In the genomic region with DNA sequence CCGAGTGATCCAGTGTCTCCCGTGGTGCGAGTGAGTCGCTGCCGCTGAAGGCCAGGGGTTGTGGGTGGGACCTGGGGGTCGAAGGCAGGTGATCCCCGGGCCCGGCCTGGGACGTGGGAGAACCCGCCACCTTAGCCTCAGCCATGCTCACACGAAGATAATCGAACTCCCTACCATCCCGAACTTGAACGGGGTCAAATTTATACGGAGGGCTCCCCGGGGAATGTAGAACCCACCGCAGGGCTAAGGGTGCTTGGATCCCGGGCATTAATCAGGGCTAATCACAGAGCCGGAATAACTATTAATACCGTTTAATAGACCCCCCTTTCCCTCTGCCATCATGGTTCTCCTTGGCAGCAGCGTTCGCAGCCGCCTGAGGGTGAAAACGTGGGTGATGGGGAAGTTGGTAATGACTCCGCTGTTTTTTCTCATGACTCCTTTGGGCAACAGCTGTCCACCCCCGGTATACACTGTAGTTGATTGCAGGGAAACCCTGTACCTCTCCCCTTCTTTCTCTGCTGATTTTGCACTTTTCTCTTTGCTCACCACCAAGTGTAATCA, we compare ENCODE assay signal across 7 mouse cellular contexts. TPM values are rescaled to one million over a fixed set of nuclear protein-coding genes. Genes with fewer than 3 reads are reported as not detected.
DNase-seq lines count a peak whose midpoint lies in the region; ATAC-seq and TF ChIP-seq lines count a peak whose summit lies in the region.

No protein-coding gene starts in this region.

- in situ Hi-C loops in CH12.LX (cut with MboI; ENCODE audit: low pct_ligation_motif_present, low pct_unique_long_range_greater_than_20kb, low sequenced_read_pairs), result no loop called here

- no peaks in the 10 kb centered on the region for H3K27me3 ChIP-seq in CH12.LX (replicated peaks)
- H3K27me3 ChIP-seq in embryonic facial prominence, embryonic 11.5 days (ENCODE audit: control insufficient read depth, insufficient read depth, low read length), result no peaks in the 10 kb centered on the region
- no peaks in the 10 kb centered on the region for H3K27me3 ChIP-seq in spleen, adult 2 months (ENCODE audit: control insufficient read depth, insufficient read depth, low read length)

- ATAC-seq in embryonic facial prominence, embryonic 11.5 days (replicated peaks; ENCODE audit: insufficient number of reproducible peaks, low FRiP score, low TSS enrichment, low read depth), result no peak
- ATAC-seq in megakaryocyte progenitor cell, adult 5-6 weeks (replicated peaks; ENCODE audit: poor library complexity), result peak; percentile 37

- H3K9me3 ChIP-seq in CH12.LX (replicated peaks; ENCODE audit: low read length), result no peaks in the 10 kb centered on the region
- H3K9me3 ChIP-seq in embryonic facial prominence, embryonic 11.5 days (replicated peaks; ENCODE audit: control insufficient read depth, low read length), result no peaks in the 10 kb centered on the region

- peak overlapping the region; percentile 97 for H3K9ac ChIP-seq in CH12.LX (ENCODE audit: insufficient read depth, low read depth)
- H3K9ac ChIP-seq in embryonic facial prominence, embryonic 11.5 days (replicated peaks; ENCODE audit: low read length), result peak overlapping the region; percentile 98

- H3K4me1 ChIP-seq in CH12.LX (ENCODE audit: control insufficient read depth in 1 of 2, insufficient read depth in 2 of 2), result peaks cover 5 to 24% of the 10 kb centered on the region in 2 experiments; a peak in 3 of 4 replicates
- no peaks in the 10 kb centered on the region for H3K4me1 ChIP-seq in embryonic facial prominence, embryonic 11.5 days (ENCODE audit: control insufficient read depth, insufficient read depth, low read length)
- H3K4me1 ChIP-seq in spleen, adult 2 months (ENCODE audit: control insufficient read depth, insufficient read depth, insufficient read length), result no peaks in the 10 kb centered on the region; the same call in 1 of the 2 replicates

- WGBS in embryonic facial prominence, embryonic 11.5 days, result under 1% methylated on average over 26 of the region's 26 CpGs
- WGBS in spleen, adult 2 months, result under 1% methylated on average over 26 of the region's 26 CpGs

- TF ChIP-seq POLR2A in CH12.LX (IDR thresholded peaks at IDR 0.05; ENCODE audit: low read depth, low read length), result no peak; the same call in none of the 2 replicates
- TF ChIP-seq POLR2A in spleen, adult 2 months (IDR thresholded peaks at IDR 0.05; ENCODE audit: low read depth, low read length), result no peak

- TF ChIP-seq EP300 in CH12.LX (IDR thresholded peaks at IDR 0.05; ENCODE audit: low read length), result no peak

- H3K79me2 ChIP-seq in CH12.LX (replicated peaks; ENCODE audit: control insufficient read depth, extremely low read depth, insufficient read depth, poor library complexity, severe bottlenecking), result peaks cover 43% of the 10 kb centered on the region

- H3K4me3 ChIP-seq in CH12.LX (replicated peaks in 1 of 3; ENCODE audit: low read depth in 2 of 3, low read length in 2 of 3, poor library complexity in 1 of 3), result peak overlapping the region; percentile 87 to 97 (median 91)
- peak overlapping the region; percentile 100 for H3K4me3 ChIP-seq in embryonic facial prominence, embryonic 11.5 days (ENCODE audit: low read depth, low read length)
- H3K4me3 ChIP-seq in spleen, adult 2 months (ENCODE audit: extremely low read depth, insufficient read depth, insufficient read length), result peak overlapping the region; percentile 82

- 0 out of 2 replicates have a peak overlapping the region, but pooled peaks have one; percentile 33 for H3K27ac ChIP-seq in CH12.LX (ENCODE audit: insufficient read depth, low read depth)
- H3K27ac ChIP-seq in embryonic facial prominence, embryonic 11.5 days (replicated peaks; ENCODE audit: low read depth, low read length), result no peak overlapping the region
- peak overlapping the region; percentile 24 for H3K27ac ChIP-seq in spleen, adult 2 months (ENCODE audit: insufficient read depth, low read length)

- dilution Hi-C loops in CH12.LX (cut with MboI; ENCODE audit: extremely low pct_ligation_motif_present, extremely low pct_unique_long_range_greater_than_20kb, low sequenced_read_pairs), result no loop called here

- TF ChIP-seq RAD21 in CH12.LX (IDR thresholded peaks at IDR 0.05; ENCODE audit: low read depth, low read length), result no peak

- intact Hi-C loops in heart, postnatal 10 days (cut with DNase I), result no loop called here
- intact Hi-C loops in left cerebral cortex, postnatal 14 days (cut with DNase I), result no loop called here

- H3K4me2 ChIP-seq in CH12.LX (ENCODE audit: insufficient read depth, low read depth, poor library complexity, severe bottlenecking), result peak overlapping the region; percentile 99
- H3K4me2 ChIP-seq in embryonic facial prominence, embryonic 11.5 days (ENCODE audit: low read depth, low read length), result peak overlapping the region; percentile 54

- DNase-seq in CH12.LX (ENCODE audit: extremely low read depth), result peak; percentile 66
- peak; percentile 47 for DNase-seq in adipocyte (ENCODE audit: low spot score)
- peak; percentile 43 for DNase-seq in embryonic facial prominence, embryonic 11.5 days (ENCODE audit: low spot score)
- peak; percentile 49 to 61 for DNase-seq in heart, postnatal 10 days
- DNase-seq in left cerebral cortex, postnatal 14 days (ENCODE audit: low spot score in 2 of 2), result peak; percentile 30 to 40
- DNase-seq in spleen, adult 2 months (ENCODE audit: low read depth in 1 of 2, low spot score in 2 of 2), result peak in 1 of 2 experiments; percentile 32

- H3K36me3 ChIP-seq in CH12.LX (replicated peaks in 1 of 2; ENCODE audit: control insufficient read depth in 1 of 2, insufficient read depth in 1 of 2, low read length in 1 of 2), result peaks cover 15 to 24% of the 10 kb centered on the region in 2 experiments
- H3K36me3 ChIP-seq in embryonic facial prominence, embryonic 11.5 days (replicated peaks; ENCODE audit: control insufficient read depth, insufficient read depth, low read depth, low read length), result no peaks in the 10 kb centered on the region; the same call in 1 of the 2 replicates
- peaks cover 10% of the 10 kb centered on the region for H3K36me3 ChIP-seq in spleen, adult 2 months (ENCODE audit: control insufficient read depth, insufficient read depth, low read length)

- no peak for TF ChIP-seq CTCF in CH12.LX (conservative IDR thresholded peaks at IDR 0.05 in 1 of 2, IDR thresholded peaks at IDR 0.05 in 1 of 2; ENCODE audit: low read depth in 2 of 2, low read length in 2 of 2)
- no peak for TF ChIP-seq CTCF in spleen, adult 2 months (IDR thresholded peaks at IDR 0.05; ENCODE audit: extremely low read depth, insufficient read depth, insufficient read length, insufficient replicate concordance)

TF ChIP-seq in CH12.LX, 34 proteins besides CTCF, POLR2A, EP300 and RAD21 (continues in another document):
- peak; percentile 47 for TF ChIP-seq ETS1 (conservative IDR thresholded peaks at IDR 0.05; ENCODE audit: low read depth, low read length)

RNA-seq across cellular contexts. Expression of a gene that starts 0.8 kb away (rescaled TPM):
- total RNA-seq in CH12.LX (2012; rRNA removed) (21.8 and 28.3 TPM in 2 replicates), CH12.LX (2014; rRNA removed) (37.0 and 39.0 TPM in 2 replicates)
- 47.5 and 47.7 TPM in 2 replicates for polyA plus RNA-seq in CH12.LX (2012; ENCODE audit: insufficient read length, low read depth)
- 21.0 and 21.2 TPM in 2 replicates for polyA plus RNA-seq in embryonic facial prominence, embryonic 11.5 days (2014; fragmentation: Nextera tagmentation; extraction: Ambion mirVana)
- total RNA-seq in heart, postnatal 10 days (2021), result 100 to 1,000 TPM; 178 to 179 TPM
- 100 to 1,000 TPM; 172 to 188 TPM for total RNA-seq in left cerebral cortex, postnatal 14 days (2021)
- 142 and 148 TPM in 2 replicates for total RNA-seq in megakaryocyte progenitor cell, adult 5-6 weeks (2015)
- 59.3 and 60.2 TPM in 2 replicates for total RNA-seq in megakaryocyte progenitor cell, adult 5-6 weeks (2017)
- 21.0 and 22.6 TPM in 2 replicates for polyA plus RNA-seq in spleen, adult 2 months (2012; rRNA removed)

RNA-seq across cellular contexts. Expression of a gene that starts 29.1 kb away (rescaled TPM):
- total RNA-seq in CH12.LX (2012; rRNA removed), result 46.0 and 50.5 TPM in 2 replicates
- 36.0 and 37.1 TPM in 2 replicates for total RNA-seq in CH12.LX (2014; rRNA removed)
- polyA plus RNA-seq in CH12.LX (2012; ENCODE audit: insufficient read length, low read depth), result 45.5 and 46.7 TPM in 2 replicates
- 71.0 and 72.3 TPM in 2 replicates for polyA plus RNA-seq in embryonic facial prominence, embryonic 11.5 days (2014; fragmentation: Nextera tagmentation; extraction: Ambion mirVana)
- 100 to 1,000 TPM; 282 to 297 TPM for total RNA-seq in heart, postnatal 10 days (2021)
- total RNA-seq in left cerebral cortex, postnatal 14 days (2021), result 10 to 100 TPM; 66.2 to 71.8 TPM
- total RNA-seq in megakaryocyte progenitor cell, adult 5-6 weeks (2015), result 41.4 and 46.0 TPM in 2 replicates
- total RNA-seq in megakaryocyte progenitor cell, adult 5-6 weeks (2017), result 43.2 and 56.2 TPM in 2 replicates
- 15.8 and 17.7 TPM in 2 replicates for polyA plus RNA-seq in spleen, adult 2 months (2012; rRNA removed)

RNA-seq across cellular contexts. Expression of a gene that starts 29.3 kb away (rescaled TPM):
- total RNA-seq in CH12.LX (2012; rRNA removed) (37.4 and 38.0 TPM in 2 replicates), CH12.LX (2014; rRNA removed) (96.6 and 116 TPM in 2 replicates)
- 44.5 and 54.5 TPM in 2 replicates for polyA plus RNA-seq in CH12.LX (2012; ENCODE audit: insufficient read length, low read depth)
- 75.9 and 83.7 TPM in 2 replicates for polyA plus RNA-seq in embryonic facial prominence, embryonic 11.5 days (2014; fragmentation: Nextera tagmentation; extraction: Ambion mirVana)
- 10 to 100 TPM; 17.8 to 18.0 TPM for total RNA-seq in heart, postnatal 10 days (2021)
- total RNA-seq in left cerebral cortex, postnatal 14 days (2021), result 10 to 100 TPM; 18.7 to 20.9 TPM
- 71.0 and 73.2 TPM in 2 replicates for total RNA-seq in megakaryocyte progenitor cell, adult 5-6 weeks (2015)
- 55.6 and 62.0 TPM in 2 replicates for total RNA-seq in megakaryocyte progenitor cell, adult 5-6 weeks (2017)
- polyA plus RNA-seq in spleen, adult 2 months (2012; rRNA removed), result 12.9 and 16.5 TPM in 2 replicates

RNA-seq across cellular contexts. Expression of a gene that starts 40.5 kb away (rescaled TPM):
- total RNA-seq in CH12.LX (2012; rRNA removed) (117 and 138 TPM in 2 replicates), CH12.LX (2014; rRNA removed) (166 and 191 TPM in 2 replicates)
- 164 and 166 TPM in 2 replicates for polyA plus RNA-seq in CH12.LX (2012; ENCODE audit: insufficient read length, low read depth)
- 154 and 172 TPM in 2 replicates for polyA plus RNA-seq in embryonic facial prominence, embryonic 11.5 days (2014; fragmentation: Nextera tagmentation; extraction: Ambion mirVana)
- total RNA-seq in heart, postnatal 10 days (2021), result 10 to 100 TPM; 40.6 to 45.1 TPM
- total RNA-seq in left cerebral cortex, postnatal 14 days (2021), result 1 to 10 TPM; 2.4 to 3.1 TPM
- 185 and 201 TPM in 2 replicates for total RNA-seq in megakaryocyte progenitor cell, adult 5-6 weeks (2015)
- 207 and 229 TPM in 2 replicates for total RNA-seq in megakaryocyte progenitor cell, adult 5-6 weeks (2017)
- polyA plus RNA-seq in spleen, adult 2 months (2012; rRNA removed), result 1.7 and 2.7 TPM in 2 replicates

RNA-seq across cellular contexts. Expression of a gene that starts 42.7 kb away (rescaled TPM):
- total RNA-seq in CH12.LX (2012; rRNA removed) (0.08 and 0.25 TPM in 2 replicates), CH12.LX (2014; rRNA removed) (0.05 and 0.08 TPM in 2 replicates)
- 0.04 and 0.16 TPM in 2 replicates for polyA plus RNA-seq in CH12.LX (2012; ENCODE audit: insufficient read length, low read depth)
- polyA plus RNA-seq in embryonic facial prominence, embryonic 11.5 days (2014; fragmentation: Nextera tagmentation; extraction: Ambion mirVana), result 0.22 and 0.34 TPM in 2 replicates
- total RNA-seq in heart, postnatal 10 days (2021), result not detected
- 10 to 100 TPM; 34.0 to 34.1 TPM for total RNA-seq in left cerebral cortex, postnatal 14 days (2021)
- not detected in 2 replicates for total RNA-seq in megakaryocyte progenitor cell, adult 5-6 weeks (2015)
- not detected in 2 replicates for total RNA-seq in megakaryocyte progenitor cell, adult 5-6 weeks (2017)
- 0.01 TPM in 1 of 2 replicates, not detected in the other for polyA plus RNA-seq in spleen, adult 2 months (2012; rRNA removed)
